In genomic region chr7:142040756-142041155, GRCm38 (mm10) we compare ENCODE assay signal across 14 mouse cellular contexts. TPM values are rescaled to one million over a fixed set of nuclear protein-coding genes. Genes with fewer than 3 reads are reported as not detected.
DNase-seq lines count a peak whose midpoint lies in the region; ATAC-seq and TF ChIP-seq lines count a peak whose summit lies in the region.
"Had no signal": no experiment of that assay in that cellular context is flagged by ENCODE, and none has a peak within 500 bp of the region (broad histone marks: within the 10 kb centered on the region; RNA-seq: fewer than 3 reads in every experiment).

No protein-coding gene starts in this region.

- no peak for TF ChIP-seq CTCF in liver, postnatal 0 days (IDR thresholded peaks at IDR 0.05; ENCODE audit: low read depth)
- TF ChIP-seq CTCF in left cerebral cortex, adult 2 months (IDR thresholded peaks at IDR 0.05): no peak

- H3K4me2 ChIP-seq in liver, postnatal 0 days (ENCODE audit: low read depth, low read length): no peak overlapping the region
- H3K4me2 ChIP-seq in heart, embryonic 16.5 days (ENCODE audit: low read depth, low read length): no peak overlapping the region
- H3K4me2 ChIP-seq: hindbrain, embryonic 15.5 days; lung, embryonic 15.5 days; midbrain, embryonic 15.5 days; neural tube, embryonic 12.5 days had no signal

- WGBS in liver, postnatal 0 days (ENCODE audit: insufficient replicate concordance): 80% methylated on average over 3 of the region's 3 CpGs
- 78% methylated on average over 3 of the region's 3 CpGs for WGBS in heart, embryonic 16.5 days

- ATAC-seq in liver, postnatal 0 days: peak; percentile 23; the same call in 1 of the 2 replicates
- no peak; the same call in 1 of the 2 replicates for ATAC-seq in heart, embryonic 16.5 days (replicated peaks; ENCODE audit: extremely low read depth, insufficient read depth, low FRiP score)
- peak; percentile 54 for ATAC-seq in monocyte, adult 5-6 weeks (replicated peaks; ENCODE audit: insufficient number of reproducible peaks, low FRiP score, low TSS enrichment, poor library complexity, severe bottlenecking)
- ATAC-seq: midbrain, embryonic 15.5 days had no signal

- H3K27ac ChIP-seq in liver, postnatal 0 days (ENCODE audit: low read depth): no peak overlapping the region
- 0 out of 2 replicates have a peak overlapping the region, but pooled peaks have one; percentile 47 for H3K27ac ChIP-seq in heart, embryonic 16.5 days (ENCODE audit: low read length)
- H3K27ac ChIP-seq in left cerebral cortex, adult 2 months: no peak overlapping the region
- H3K27ac ChIP-seq: hindbrain, embryonic 15.5 days; lung, embryonic 15.5 days; midbrain, embryonic 15.5 days; neural tube, embryonic 12.5 days had no signal

- no peaks in the 10 kb centered on the region for H3K36me3 ChIP-seq in liver, postnatal 0 days (replicated peaks; ENCODE audit: insufficient read depth, low read length)
- H3K36me3 ChIP-seq in heart, embryonic 16.5 days (ENCODE audit: control insufficient read depth, insufficient read depth): no peaks in the 10 kb centered on the region
- H3K36me3 ChIP-seq: hindbrain, embryonic 15.5 days; midbrain, embryonic 15.5 days; neural tube, embryonic 12.5 days had no signal

- H3K4me1 ChIP-seq in liver, postnatal 0 days (ENCODE audit: insufficient read depth): peaks cover 26% of the 10 kb centered on the region
- H3K4me1 ChIP-seq in heart, embryonic 16.5 days (ENCODE audit: control insufficient read depth, insufficient read depth, low read length): peaks cover 7% of the 10 kb centered on the region
- H3K4me1 ChIP-seq: hindbrain, embryonic 15.5 days; midbrain, embryonic 15.5 days had no signal

- no peak overlapping the region for H3K4me3 ChIP-seq in liver, postnatal 0 days (ENCODE audit: low read depth, low read length)
- H3K4me3 ChIP-seq in heart, embryonic 16.5 days (ENCODE audit: low read length): no peak overlapping the region
- no peak overlapping the region for H3K4me3 ChIP-seq in left cerebral cortex, adult 2 months
- H3K4me3 ChIP-seq: hindbrain, embryonic 15.5 days; lung, embryonic 15.5 days; midbrain, embryonic 15.5 days; neural tube, embryonic 12.5 days had no signal

- H3K9ac ChIP-seq in liver, postnatal 0 days (replicated peaks): no peak overlapping the region
- no peak overlapping the region for H3K9ac ChIP-seq in heart, embryonic 16.5 days (ENCODE audit: low read length)
- H3K9ac ChIP-seq: hindbrain, embryonic 15.5 days; lung, embryonic 15.5 days; midbrain, embryonic 15.5 days; neural tube, embryonic 12.5 days had no signal

- intact Hi-C loops in gastrocnemius, postnatal 36 days (cut with DNase I): no loop called here
- intact Hi-C loops in left cerebral cortex, adult 2 months (cut with DNase I): no loop called here

- H3K27me3 ChIP-seq in liver, postnatal 0 days (ENCODE audit: insufficient read depth, low read length): no peaks in the 10 kb centered on the region
- no peaks in the 10 kb centered on the region for H3K27me3 ChIP-seq in heart, embryonic 16.5 days (ENCODE audit: control insufficient read depth, insufficient read depth, low read length)
- H3K27me3 ChIP-seq: hindbrain, embryonic 15.5 days; lung, embryonic 15.5 days; midbrain, embryonic 15.5 days; neural tube, embryonic 12.5 days had no signal

- peak; percentile 31 for DNase-seq in gastrocnemius, postnatal 25 days
- DNase-seq in gastrocnemius, postnatal 36 days: no peak
- DNase-seq in liver, postnatal 0 days: no peak
- no peak for DNase-seq in liver
- no peak for DNase-seq in layer of hippocampus, postnatal 10 days (ENCODE audit: low spot score in 2 of 2)
- DNase-seq in left cerebral cortex, adult 2 months (ENCODE audit: extremely low spot score in 1 of 2, low spot score in 2 of 2): no peak
- DNase-seq: cerebellum, adult 9-11 months; thymus, postnatal 14 days had no signal

- H3K9me3 ChIP-seq in liver, postnatal 0 days (ENCODE audit: low read length): no peaks in the 10 kb centered on the region
- H3K9me3 ChIP-seq in heart, embryonic 16.5 days (replicated peaks; ENCODE audit: control insufficient read depth, low read length): no peaks in the 10 kb centered on the region
- H3K9me3 ChIP-seq: hindbrain, embryonic 15.5 days; lung, embryonic 15.5 days; midbrain, embryonic 15.5 days; neural tube, embryonic 12.5 days had no signal

- TF ChIP-seq EP300 in liver, postnatal 0 days (IDR thresholded peaks at IDR 0.05; ENCODE audit: low read depth): peak; percentile 52

RNA-seq across cellular contexts. Expression of gene Mob2, which starts 20.1 kb away (rescaled TPM):
- 10 to 100 TPM; 37.8 to 42.9 TPM for total RNA-seq in gastrocnemius, postnatal 25 days (2021)
- 10 to 100 TPM; 40.2 to 43.7 TPM for total RNA-seq in gastrocnemius, postnatal 36 days (2021)
- polyA plus RNA-seq in liver, postnatal 0 days (2015; fragmentation: Nextera tagmentation; extraction: Ambion mirVana): 38.5 and 40.8 TPM in 2 replicates
- polyA plus RNA-seq in heart, embryonic 16.5 days (2015; fragmentation: Nextera tagmentation; extraction: Ambion mirVana): 54.3 and 56.3 TPM in 2 replicates
- total RNA-seq in monocyte, adult 5-6 weeks (2017): 38.5 to 50.0 TPM (median 45.2 TPM) in 3 replicates
- 10 to 100 TPM; 20.5 to 20.9 TPM for total RNA-seq in layer of hippocampus, postnatal 10 days (2021)
- 10 to 100 TPM; 37.6 to 38.7 TPM for total RNA-seq in left cerebral cortex, adult 2 months (2021)

RNA-seq across cellular contexts. Expression of gene Dusp8, which starts 54.9 kb away (rescaled TPM):
- 10 to 100 TPM; 16.8 to 46.3 TPM for total RNA-seq in gastrocnemius, postnatal 25 days (2021)
- total RNA-seq in gastrocnemius, postnatal 36 days (2021): 10 to 100 TPM; 32.5 to 43.4 TPM
- 1.8 TPM in 2 replicates for polyA plus RNA-seq in liver, postnatal 0 days (2015; fragmentation: Nextera tagmentation; extraction: Ambion mirVana)
- polyA plus RNA-seq in heart, embryonic 16.5 days (2015; fragmentation: Nextera tagmentation; extraction: Ambion mirVana): 9.3 and 11.1 TPM in 2 replicates
- 0.29 to 1.4 TPM in 2 of 3 replicates, not detected in the other for total RNA-seq in monocyte, adult 5-6 weeks (2017)
- 100 to 1,000 TPM; 139 to 150 TPM for total RNA-seq in layer of hippocampus, postnatal 10 days (2021)
- 100 to 1,000 TPM; 153 to 173 TPM for total RNA-seq in left cerebral cortex, adult 2 months (2021)
